Mouse (Mus musculus): Measurements from ENCODE around the gene 2900026A02Rik.

The 2900026A02Rik gene

GRCm38 (mm10) chr5:113212156-113212835 is 8.7 kb downstream of the 2900026A02Rik start:
- DNase-seq (ENCODE audit: low spot score in 2 of 2) = no peak

DNA sequence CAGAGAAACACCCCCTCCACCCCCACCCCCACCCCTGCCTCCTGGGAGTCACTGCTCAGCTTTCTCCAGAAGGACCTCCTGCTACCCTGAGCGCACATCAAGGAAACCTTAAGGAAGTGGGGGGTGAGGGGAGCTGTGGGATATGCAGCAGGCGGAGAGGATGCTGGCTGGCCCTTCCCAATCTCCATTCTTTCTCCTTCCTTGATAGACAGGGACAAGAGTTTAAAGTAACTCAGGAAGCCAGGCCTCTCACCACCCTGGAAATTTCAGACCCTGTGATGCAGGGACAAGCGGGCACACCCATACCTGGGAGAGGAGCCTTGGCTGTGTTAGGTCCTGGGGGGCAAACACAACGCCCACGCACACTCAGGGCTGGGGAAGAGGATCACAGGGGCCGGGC is 10.7 kb downstream of the 2900026A02Rik start:
- no peak for DNase-seq (ENCODE audit: low spot score in 2 of 2)

GRCm38 (mm10) chr5:113209898-113210297 is 11.1 kb downstream of the 2900026A02Rik start:
- no peak for DNase-seq (ENCODE audit: low spot score in 2 of 2)

- no peak for DNase-seq (ENCODE audit: low spot score in 2 of 2)
These were observed 11.7 kb downstream of the 2900026A02Rik start for GRCm38 (mm10) chr5:113209401-113209750.

GRCm38 (mm10) chr5:113208622-113209400 is 12.2 kb downstream of the 2900026A02Rik start:
- peak in 1 of 2 experiments; percentile 46 for DNase-seq (ENCODE audit: low spot score in 2 of 2)

GRCm38 (mm10) chr5:113208048-113208447 is 13.0 kb downstream of the 2900026A02Rik start:
- DNase-seq (ENCODE audit: low spot score in 2 of 2) = no peak

DNA sequence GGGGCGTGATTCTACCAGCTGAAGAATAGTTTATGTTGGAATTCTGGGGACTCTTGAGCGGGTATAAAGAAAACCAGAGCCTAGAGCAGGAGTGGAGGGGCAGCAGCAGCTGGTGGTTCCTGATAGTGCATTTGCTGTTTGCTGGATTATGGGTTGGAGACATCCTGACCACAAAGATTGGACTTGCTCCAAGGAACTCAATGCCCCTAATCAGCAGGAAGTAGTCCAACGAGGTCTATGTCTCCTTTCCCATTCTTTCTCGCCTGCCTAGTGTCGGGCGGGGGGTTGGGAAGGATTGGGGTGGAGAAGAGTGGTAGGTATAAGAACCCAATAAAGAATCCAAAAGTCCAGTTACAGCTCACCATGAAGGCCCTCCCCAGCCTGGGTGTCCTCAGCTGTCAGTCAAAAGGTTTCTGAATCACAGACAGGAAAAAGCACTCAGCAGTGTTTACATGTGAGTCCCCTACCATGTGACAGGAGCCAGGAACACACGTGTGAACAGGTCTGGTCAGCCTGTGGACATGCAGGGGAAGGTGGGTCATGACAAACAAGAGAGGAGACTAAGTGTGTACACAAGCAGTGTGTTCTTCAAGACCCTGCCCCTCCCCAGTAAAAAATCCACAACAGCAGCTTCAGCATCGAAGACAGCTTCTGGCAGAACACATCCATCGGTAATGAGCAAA is 14.2 kb downstream of the 2900026A02Rik start:
- DNase-seq (ENCODE audit: low spot score in 2 of 2) = no peak

DNA sequence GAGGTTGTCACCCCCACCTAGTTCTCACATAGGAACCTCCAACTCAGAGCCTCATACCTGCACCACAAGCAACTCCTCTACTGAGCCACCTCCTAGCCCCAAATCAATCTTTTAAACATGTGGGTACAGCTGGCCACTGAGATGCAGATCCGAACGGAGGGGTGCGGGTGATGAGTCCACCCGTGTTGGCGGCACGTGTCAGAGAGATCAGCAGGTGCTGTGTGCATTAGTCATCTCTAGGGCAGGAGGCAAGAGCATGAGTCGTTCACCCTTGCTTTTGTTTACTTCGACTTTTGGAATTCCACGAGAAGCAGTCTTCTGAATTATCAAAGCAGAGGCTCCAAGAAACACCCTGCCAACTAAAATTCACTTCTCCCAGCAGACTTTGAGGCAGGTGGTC is 16.8 kb downstream of the 2900026A02Rik start:
- DNase-seq (ENCODE audit: low spot score in 2 of 2) = no peak

DNA sequence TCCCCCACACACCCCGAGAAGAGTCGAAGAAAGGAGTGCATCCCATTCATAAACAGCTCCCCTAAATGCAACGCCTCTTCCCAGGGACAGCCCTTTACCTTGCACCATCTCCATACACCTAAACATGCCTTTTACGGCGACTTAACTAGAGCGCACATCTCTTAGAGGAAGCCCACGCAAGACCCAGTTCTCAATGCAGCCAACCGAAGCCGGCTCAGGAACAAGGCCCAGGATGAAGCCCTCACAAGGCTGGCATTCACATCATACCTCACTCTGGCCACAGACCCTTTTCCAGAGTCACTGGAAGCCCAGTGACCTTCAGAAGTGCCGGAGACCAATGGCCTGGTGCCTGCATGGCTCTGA is 21.3 kb downstream of the 2900026A02Rik start:
- DNase-seq (ENCODE audit: low spot score in 2 of 2) = no peak

DNA sequence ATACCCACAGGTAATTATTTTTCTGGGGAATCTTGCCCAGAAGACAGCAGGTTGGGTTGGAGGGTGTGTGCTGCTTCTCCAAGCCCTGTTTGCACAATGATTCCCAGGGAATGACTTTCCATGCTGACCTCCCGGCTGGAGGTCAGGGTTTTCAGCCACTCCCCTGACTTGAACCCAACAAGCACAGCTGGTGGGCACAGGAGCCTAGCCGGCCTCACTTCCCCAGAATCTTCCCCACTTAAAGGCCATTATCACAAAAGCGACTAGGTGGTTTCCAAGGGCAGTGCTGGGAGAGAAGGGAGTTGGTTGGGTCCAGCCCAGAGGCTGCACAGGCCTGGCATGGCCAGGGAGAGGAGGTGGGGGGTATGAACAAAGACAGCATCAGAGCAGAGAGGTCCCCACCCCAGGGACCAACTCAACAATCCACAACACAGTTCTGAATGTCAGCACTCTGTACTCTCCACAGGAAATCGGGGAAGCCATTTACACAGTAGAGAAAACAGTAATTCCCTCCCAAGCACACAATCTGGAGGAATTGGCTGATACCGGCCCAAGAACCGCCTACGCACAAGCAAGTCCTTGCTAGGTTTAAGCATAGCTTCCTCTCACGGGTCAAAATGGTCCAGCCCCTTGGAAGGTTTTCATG is 21.8 kb downstream of the 2900026A02Rik start:
- no peak for DNase-seq (ENCODE audit: low spot score in 2 of 2)

- no peak for DNase-seq (ENCODE audit: low spot score in 2 of 2)
These were observed 23.9 kb downstream of the 2900026A02Rik start for GRCm38 (mm10) chr5:113196916-113197794.

DNA sequence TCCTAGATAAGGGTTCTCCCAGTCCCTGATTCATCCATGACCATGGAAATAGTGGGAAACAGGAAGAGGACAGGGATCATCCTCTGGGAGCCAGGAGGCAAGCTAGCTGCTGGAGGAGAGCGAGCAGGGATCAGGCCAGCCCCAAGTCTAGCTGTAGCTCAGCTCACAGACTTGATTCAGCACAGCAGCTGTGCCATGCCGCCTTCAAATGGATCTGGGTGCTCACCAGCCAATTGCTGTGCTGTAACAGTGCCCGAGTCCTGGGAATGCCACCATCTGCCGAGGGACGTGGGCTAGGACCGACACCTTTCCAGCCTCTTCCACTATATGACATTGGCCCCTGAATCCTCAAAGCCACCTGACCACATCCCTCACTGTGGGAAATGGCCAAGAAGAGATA is 25.1 kb downstream of the 2900026A02Rik start:
- no peak for DNase-seq (ENCODE audit: low spot score in 2 of 2)

DNA sequence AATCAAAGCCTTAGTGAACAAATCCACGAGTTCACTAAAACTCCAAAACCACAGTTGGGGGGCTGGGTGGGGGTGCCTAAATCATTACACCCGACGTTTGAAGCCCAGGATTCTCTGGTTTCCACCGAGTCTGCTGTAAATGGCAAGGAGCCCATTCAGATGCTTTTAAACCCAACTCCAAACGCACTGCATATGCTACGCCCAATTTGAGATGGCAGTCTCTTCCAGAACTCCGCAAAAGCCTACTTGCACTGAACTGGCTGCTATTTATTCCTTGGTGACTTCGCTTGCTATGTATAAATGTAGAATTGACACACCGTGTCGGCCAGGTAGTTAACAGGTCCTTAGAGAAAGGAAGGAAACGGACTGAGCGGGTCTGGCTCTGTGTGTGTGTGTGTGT is 25.6 kb downstream of the 2900026A02Rik start:
- DNase-seq (ENCODE audit: low spot score in 2 of 2) = no peak

GRCm38 (mm10) chr5:113193762-113194161 is 27.3 kb downstream of the 2900026A02Rik start:
- DNase-seq (ENCODE audit: low spot score in 2 of 2) = no peak

- DNase-seq (ENCODE audit: low spot score in 2 of 2) = no peak
These were observed 29.1 kb downstream of the 2900026A02Rik start for GRCm38 (mm10) chr5:113191901-113192300.

- DNase-seq (ENCODE audit: low spot score in 2 of 2) = no peak
These were observed 30.5 kb downstream of the 2900026A02Rik start for GRCm38 (mm10) chr5:113190558-113190957.

GRCm38 (mm10) chr5:113181441-113181840 is 39.6 kb downstream of the 2900026A02Rik start:
- no peak for DNase-seq (ENCODE audit: low spot score in 2 of 2)

DNA sequence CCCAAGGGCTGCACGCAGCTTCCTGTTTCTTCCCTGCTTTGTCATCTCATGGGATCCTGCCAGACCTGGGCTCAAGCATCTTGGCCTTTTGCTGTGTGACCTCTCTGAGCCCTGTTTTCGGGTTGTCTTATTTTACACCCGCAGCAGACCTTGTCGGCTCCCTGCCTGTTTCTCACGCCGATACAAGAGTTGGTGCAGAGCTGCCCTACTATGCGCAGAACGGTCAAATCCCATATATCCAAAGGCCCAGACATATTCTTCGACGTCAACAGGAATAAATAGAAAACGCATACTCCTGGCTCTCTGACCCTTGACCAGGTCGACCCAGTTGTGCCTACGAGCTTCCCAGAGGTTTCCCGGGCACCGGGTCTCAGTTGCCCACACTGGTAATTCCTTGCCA is 40.3 kb downstream of the 2900026A02Rik start:
- no peak for DNase-seq (ENCODE audit: low spot score in 2 of 2)

GRCm38 (mm10) chr5:113179843-113180682 is 41.0 kb downstream of the 2900026A02Rik start:
- DNase-seq (ENCODE audit: low spot score in 2 of 2) = peak; percentile 66 to 84

- no peak for DNase-seq (ENCODE audit: low spot score in 2 of 2)
These were observed 41.6 kb downstream of the 2900026A02Rik start for GRCm38 (mm10) chr5:113179451-113179842.
